Comparison of ENCODE assay signal across 27 mouse cellular contexts in the genomic region with DNA sequence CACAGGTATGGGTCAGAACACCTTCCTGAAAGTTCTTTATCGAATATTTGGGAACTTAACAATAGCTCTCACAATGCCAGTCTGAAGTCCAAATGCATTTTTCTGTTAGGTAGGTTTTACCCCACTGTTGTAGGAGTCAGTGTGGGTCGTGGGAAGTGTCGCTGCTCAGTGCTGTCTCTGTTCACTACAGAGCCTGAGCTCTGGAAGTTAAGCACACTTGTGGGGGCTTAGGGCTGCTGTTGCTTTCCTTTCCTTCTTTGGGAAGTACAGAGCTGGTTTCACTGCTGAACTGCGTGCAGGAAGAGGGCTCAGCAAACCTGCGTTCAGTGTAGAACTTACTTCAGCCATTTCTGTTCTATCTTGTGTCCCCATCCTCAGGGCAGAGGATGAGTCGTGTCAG. TPM values are rescaled to one million over a fixed set of nuclear protein-coding genes. Genes with fewer than 3 reads are reported as not detected.
DNase-seq lines count a peak whose midpoint lies in the region; ATAC-seq and TF ChIP-seq lines count a peak whose summit lies in the region.
"Had no signal": no experiment of that assay in that cellular context is flagged by ENCODE, and none has a peak within 500 bp of the region (broad histone marks: within the 10 kb centered on the region; RNA-seq: fewer than 3 reads in every experiment).

No protein-coding gene starts in this region.

- H3K4me2 ChIP-seq in embryonic facial prominence, embryonic 15.5 days (replicated peaks) = no peak overlapping the region
- H3K4me2 ChIP-seq in limb, embryonic 12.5 days = no peak overlapping the region
- H3K4me2 ChIP-seq: heart, embryonic 12.5 days; hindbrain, embryonic 14.5 days had no signal

- H3K27ac ChIP-seq in embryonic facial prominence, embryonic 15.5 days (replicated peaks) = 0 out of 2 replicates have a peak overlapping the region, but pooled peaks have one; percentile 28
- no peak overlapping the region for H3K27ac ChIP-seq in embryonic facial prominence, embryonic 10.5 days (replicated peaks)
- H3K27ac ChIP-seq in limb, embryonic 12.5 days = 0 out of 2 replicates have a peak overlapping the region, but pooled peaks have one; percentile 4
- no peak overlapping the region for H3K27ac ChIP-seq in limb, embryonic 10.5 days
- H3K27ac ChIP-seq in bone marrow macrophage, adult 2 months (ENCODE audit: insufficient read depth, low read depth, low read length) = peak overlapping the region; percentile 49; the same call in 1 of the 2 replicates
- H3K27ac ChIP-seq: gastrocnemius, adult 2 months; hindbrain, embryonic 10.5 days; hindbrain, embryonic 14.5 days had no signal

- H3K4me3 ChIP-seq in embryonic facial prominence, embryonic 15.5 days (replicated peaks) = no peak overlapping the region
- H3K4me3 ChIP-seq in embryonic facial prominence, embryonic 10.5 days = no peak overlapping the region
- no peak overlapping the region for H3K4me3 ChIP-seq in limb, embryonic 12.5 days (replicated peaks)
- no peak overlapping the region for H3K4me3 ChIP-seq in limb, embryonic 10.5 days
- no peak overlapping the region for H3K4me3 ChIP-seq in bone marrow macrophage, adult 2 months (ENCODE audit: insufficient read depth, low read length)
- H3K4me3 ChIP-seq: erythroblast, embryonic 14.5 days; gastrocnemius, adult 2 months; heart, embryonic 12.5 days; hindbrain, embryonic 10.5 days had no signal

- peaks cover 88% of the 10 kb centered on the region for H3K36me3 ChIP-seq in embryonic facial prominence, embryonic 15.5 days
- peaks cover 98% of the 10 kb centered on the region for H3K36me3 ChIP-seq in embryonic facial prominence, embryonic 10.5 days (replicated peaks)
- peaks cover 94% of the 10 kb centered on the region for H3K36me3 ChIP-seq in limb, embryonic 12.5 days
- H3K36me3 ChIP-seq in limb, embryonic 10.5 days = peaks cover 99% of the 10 kb centered on the region

- no peaks in the 10 kb centered on the region for H3K4me1 ChIP-seq in embryonic facial prominence, embryonic 15.5 days
- peaks cover 18% of the 10 kb centered on the region for H3K4me1 ChIP-seq in embryonic facial prominence, embryonic 10.5 days
- no peaks in the 10 kb centered on the region for H3K4me1 ChIP-seq in limb, embryonic 12.5 days (replicated peaks)
- no peaks in the 10 kb centered on the region for H3K4me1 ChIP-seq in limb, embryonic 10.5 days
- H3K4me1 ChIP-seq in bone marrow macrophage, adult 2 months (ENCODE audit: control insufficient read depth, insufficient read depth, low read length) = peaks cover 45% of the 10 kb centered on the region

- H3K27me3 ChIP-seq in embryonic facial prominence, embryonic 15.5 days = no peaks in the 10 kb centered on the region
- no peaks in the 10 kb centered on the region for H3K27me3 ChIP-seq in embryonic facial prominence, embryonic 10.5 days (replicated peaks; ENCODE audit: low read depth, poor library complexity, severe bottlenecking)
- H3K27me3 ChIP-seq in limb, embryonic 12.5 days = no peaks in the 10 kb centered on the region
- no peaks in the 10 kb centered on the region for H3K27me3 ChIP-seq in limb, embryonic 10.5 days (ENCODE audit: low read depth, poor library complexity, severe bottlenecking)
- H3K27me3 ChIP-seq: heart, embryonic 12.5 days; Patski had no signal

- DNase-seq in embryonic facial prominence, embryonic 10.5 days (ENCODE audit: low spot score) = no peak
- DNase-seq in limb, embryonic 10.5 days (ENCODE audit: low spot score) = no peak
- no peak for DNase-seq in adrenal gland, adult 2 months
- DNase-seq in adrenal gland, adult 8-10 months = no peak
- DNase-seq: adrenal gland, postnatal 36 days; cerebellum, adult 18-20 months; cerebellum, adult 9-11 months; cerebellum, postnatal 36 days; gastrocnemius, adult 2 months; gastrocnemius, postnatal 25 days had no signal

- H3K9me3 ChIP-seq in embryonic facial prominence, embryonic 15.5 days (replicated peaks) = no peaks in the 10 kb centered on the region
- H3K9me3 ChIP-seq in embryonic facial prominence, embryonic 10.5 days = no peaks in the 10 kb centered on the region
- H3K9me3 ChIP-seq in limb, embryonic 12.5 days = no peaks in the 10 kb centered on the region
- H3K9me3 ChIP-seq in limb, embryonic 10.5 days (replicated peaks) = no peaks in the 10 kb centered on the region
- H3K9me3 ChIP-seq: heart, embryonic 12.5 days; hindbrain, embryonic 10.5 days had no signal

- 80% methylated on average over 6 of the region's 6 CpGs for WGBS in embryonic facial prominence, embryonic 15.5 days
- 86% methylated on average over 6 of the region's 6 CpGs for WGBS in embryonic facial prominence, embryonic 10.5 days
- WGBS in limb, embryonic 12.5 days = 90% methylated on average over 6 of the region's 6 CpGs
- 89% methylated on average over 6 of the region's 6 CpGs for WGBS in limb, embryonic 10.5 days

- no peak for TF ChIP-seq POLR2A in bone marrow macrophage, adult 2 months (IDR thresholded peaks at IDR 0.05; ENCODE audit: borderline replicate concordance, low read depth, low read length)

- no peak for ATAC-seq in embryonic facial prominence, embryonic 15.5 days (ENCODE audit: insufficient number of reproducible peaks, low FRiP score, low TSS enrichment, low read depth)
- ATAC-seq in limb, embryonic 12.5 days (ENCODE audit: insufficient number of reproducible peaks, insufficient read depth, low FRiP score, low TSS enrichment, low read depth) = no peak
- ATAC-seq: activated CD4-positive, CD25-positive, alpha-beta regulatory T cell, adult 4 months; forebrain, embryonic 16.5 days; intestine, embryonic 16.5 days; Patski had no signal

- TF ChIP-seq CTCF in bone marrow macrophage, adult 2 months (IDR thresholded peaks at IDR 0.05; ENCODE audit: low read depth, low read length) = no peak

- H3K9ac ChIP-seq in embryonic facial prominence, embryonic 15.5 days = no peak overlapping the region
- H3K9ac ChIP-seq in limb, embryonic 12.5 days (replicated peaks) = no peak overlapping the region
- H3K9ac ChIP-seq: heart, embryonic 12.5 days; hindbrain, embryonic 14.5 days had no signal

RNA-seq across cellular contexts. Expression of a gene that starts 34.8 kb away (rescaled TPM):
- polyA plus RNA-seq in embryonic facial prominence, embryonic 15.5 days (2015; fragmentation: Nextera tagmentation; extraction: Ambion mirVana) = 70.6 and 71.4 TPM in 2 replicates
- polyA plus RNA-seq in embryonic facial prominence, embryonic 10.5 days (2016; fragmentation: Nextera tagmentation; extraction: Ambion mirVana) = 79.1 and 81.7 TPM in 2 replicates
- 90.7 and 100 TPM in 2 replicates for polyA plus RNA-seq in limb, embryonic 12.5 days (2016; fragmentation: Nextera tagmentation; extraction: Ambion mirVana)
- polyA plus RNA-seq in limb, embryonic 10.5 days (2016; fragmentation: Nextera tagmentation; extraction: Ambion mirVana) = 76.0 and 80.2 TPM in 2 replicates
- polyA plus RNA-seq in bone marrow macrophage, adult 2 months (2012; ENCODE audit: insufficient read depth, insufficient read length, missing spikeins) = 162 and 193 TPM in 2 replicates
- total RNA-seq in adrenal gland, adult 2 months (2021) = 100 to 1,000 TPM; 100 to 101 TPM
- 52.2 and 58.9 TPM in 2 replicates for polyA plus RNA-seq in adrenal gland, adult 2 months (2012; rRNA removed)
- 100 to 1,000 TPM; 116 to 227 (median 148) TPM for total RNA-seq in adrenal gland, adult 8-10 months (2022)

RNA-seq across cellular contexts. Expression of a gene that starts 36.1 kb away (rescaled TPM):
- 16.4 and 19.9 TPM in 2 replicates for polyA plus RNA-seq in embryonic facial prominence, embryonic 15.5 days (2015; fragmentation: Nextera tagmentation; extraction: Ambion mirVana)
- 3.8 and 6.9 TPM in 2 replicates for polyA plus RNA-seq in embryonic facial prominence, embryonic 10.5 days (2016; fragmentation: Nextera tagmentation; extraction: Ambion mirVana)
- polyA plus RNA-seq in limb, embryonic 12.5 days (2016; fragmentation: Nextera tagmentation; extraction: Ambion mirVana) = 5.9 and 8.4 TPM in 2 replicates
- polyA plus RNA-seq in limb, embryonic 10.5 days (2016; fragmentation: Nextera tagmentation; extraction: Ambion mirVana) = 2.8 and 4.2 TPM in 2 replicates
- polyA plus RNA-seq in bone marrow macrophage, adult 2 months (2012; ENCODE audit: insufficient read depth, insufficient read length, missing spikeins) = 2.9 and 3.0 TPM in 2 replicates
- total RNA-seq in adrenal gland, adult 2 months (2021) = 100 to 1,000 TPM; 119 to 172 TPM
- polyA plus RNA-seq in adrenal gland, adult 2 months (2012; rRNA removed) = 489 and 541 TPM in 2 replicates
- 100 to 1,000 TPM; 108 to 376 (median 251) TPM for total RNA-seq in adrenal gland, adult 8-10 months (2022)

RNA-seq across cellular contexts. Expression of a gene that starts 54.0 kb away (rescaled TPM):
- polyA plus RNA-seq in embryonic facial prominence, embryonic 15.5 days (2015; fragmentation: Nextera tagmentation; extraction: Ambion mirVana) = 0.75 and 1.1 TPM in 2 replicates
- 0.55 TPM in 1 of 2 replicates, not detected in the other for polyA plus RNA-seq in embryonic facial prominence, embryonic 10.5 days (2016; fragmentation: Nextera tagmentation; extraction: Ambion mirVana)
- polyA plus RNA-seq in limb, embryonic 12.5 days (2016; fragmentation: Nextera tagmentation; extraction: Ambion mirVana) = not detected in 2 replicates
- not detected in 2 replicates for polyA plus RNA-seq in limb, embryonic 10.5 days (2016; fragmentation: Nextera tagmentation; extraction: Ambion mirVana)
- not detected in 2 replicates for polyA plus RNA-seq in bone marrow macrophage, adult 2 months (2012; ENCODE audit: insufficient read depth, insufficient read length, missing spikeins)
- not detected for total RNA-seq in adrenal gland, adult 2 months (2021)
- polyA plus RNA-seq in adrenal gland, adult 2 months (2012; rRNA removed) = 0.67 TPM in 1 of 2 replicates, not detected in the other
- not detected for total RNA-seq in adrenal gland, adult 8-10 months (2022)
- total RNA-seq: adrenal gland, postnatal 36 days; gastrocnemius, adult 2 months; gastrocnemius, postnatal 25 days; granulocyte monocyte progenitor cell, adult 5-6 weeks; heart, adult 8-10 months; heart, postnatal 25 days had no signal
- polyA plus RNA-seq: activated CD4-positive, CD25-positive, alpha-beta regulatory T cell, adult 4 months; C2C12; erythroblast, embryonic 14.5 days; forebrain, embryonic 11.5 days; forebrain, embryonic 16.5 days; heart, embryonic 12.5 days; heart, embryonic 16.5 days; hindbrain, embryonic 14.5 days; intestine, embryonic 16.5 days; Patski had no signal

Comparison
In these comparisons a context has a peak if more than half of its experiments do, and no peak if none do; other contexts are left out.
1. H3K27ac ChIP-seq: peak in embryonic facial prominence, embryonic 15.5 days (single experiment), limb, embryonic 12.5 days (single experiment) and bone marrow macrophage, adult 2 months (single experiment); none in embryonic facial prominence, embryonic 10.5 days (single experiment) and limb, embryonic 10.5 days (single experiment).
2. RNA of a gene that starts 36.1 kb away (polyA plus RNA-seq): 489 to 541 TPM in adrenal gland, adult 2 months; 16.4 to 19.9 TPM in embryonic facial prominence, embryonic 15.5 days, 3.8 to 6.9 TPM in embryonic facial prominence, embryonic 10.5 days, 5.9 to 8.4 TPM in limb, embryonic 12.5 days, 2.8 to 4.2 TPM in limb, embryonic 10.5 days and 2.9 to 3.0 TPM in bone marrow macrophage, adult 2 months; every median in the first group is over 10 times any median in the second.